Mouse (Mus musculus) heart, embryonic 12.5 days (tissue): ENCODE measurements around the gene Elovl6. TPM values are rescaled to one million over a fixed set of nuclear protein-coding genes. Genes with fewer than 3 reads are reported as not detected.
A peak's percentile ranks its signal among the peaks of the same experiment; 100 is the strongest.

Experiments
- ATAC-seq: fragments of 200-750 bp; cut with Nextera tagmentation; 2 replicates; pipeline ENCODE4 v1.8.0; 2017; ENCODE audit warnings: moderate TSS enrichment, moderate library complexity; ENCODE audit not compliant: insufficient number of reproducible peaks, low FRiP score
- H3K27ac ChIP-seq: fragments of 300-500 bp; sonication (generic); 2 replicates; pipeline ENCODE4 v1.5.1; 2016; ENCODE audit warnings: mild to moderate bottlenecking, moderate library complexity; ENCODE audit not compliant: poor library complexity, severe bottlenecking
- H3K27me3 ChIP-seq: fragments of 300-500 bp; sonication (generic); replicated peaks from 2 replicates; pipeline ENCODE4 v1.6.1; 2016; ENCODE audit warnings: mild to moderate bottlenecking, moderate library complexity
- H3K36me3 ChIP-seq: fragments of 300-500 bp; sonication (generic); 2 replicates; pipeline ENCODE4 v1.6.1; 2016; ENCODE audit warnings: mild to moderate bottlenecking, moderate library complexity
- H3K4me1 ChIP-seq: fragments of 300-500 bp; sonication (generic); replicated peaks from 2 replicates; pipeline ENCODE4 v1.6.1; 2016; ENCODE audit warnings: mild to moderate bottlenecking
- H3K4me2 ChIP-seq: fragments of 300-500 bp; sonication (generic); 2 replicates; pipeline ENCODE4 v1.6.1; 2016; ENCODE audit warnings: mild to moderate bottlenecking, moderate library complexity
- H3K4me3 ChIP-seq: fragments of 300-500 bp; sonication (generic); 2 replicates; pipeline ENCODE4 v1.5.1; 2016; ENCODE audit warnings: mild to moderate bottlenecking
- H3K9ac ChIP-seq: fragments of 300-500 bp; sonication (generic); 2 replicates; pipeline ENCODE4 v1.6.1; 2016; ENCODE audit warnings: mild to moderate bottlenecking, moderate library complexity
- H3K9me3 ChIP-seq: fragments of 300-500 bp; sonication (generic); replicated peaks from 2 replicates; pipeline ENCODE4 v1.6.1; 2016; ENCODE audit warnings: mild to moderate bottlenecking, moderate library complexity
- WGBS: fragments of 180-500 bp; shearing (Covaris S2); methylation state at CpG from one replicate; pipeline ENCODE4 v1.1.7; 2016; 5-methylcytosine and 5-hydroxymethylcytosine counted together
- polyA plus RNA-seq: library from polyadenylated mRNA; unstranded; fragments of >200 nt; fragmentation: Nextera tagmentation; extraction: Ambion mirVana; gene quantifications from 2 replicates; pipeline ENCODE4 v1.2.1, GENCODE M21; 2016

The Elovl6 gene
- polyA plus RNA-seq, 1 experiment from 2014 or later: 18.5 TPM

GRCm38 (mm10) chr3:129566013-129566412 is 33.9 kb downstream of the Elovl6 start:
- H3K27ac ChIP-seq: peak overlapping the region; percentile 28; the same call in 1 of the 2 replicates
- no peaks in the 10 kb centered on the region for H3K36me3 ChIP-seq
- no peak overlapping the region for H3K4me2 ChIP-seq
- H3K27me3 ChIP-seq: no peaks in the 10 kb centered on the region
- peaks cover 23% of the 10 kb centered on the region for H3K4me1 ChIP-seq
- H3K9me3 ChIP-seq: no peaks in the 10 kb centered on the region
- peak; percentile 36; the same call in 1 of the 2 replicates for ATAC-seq
- no peak overlapping the region for H3K9ac ChIP-seq
- H3K4me3 ChIP-seq: no peak overlapping the region
- 69% methylated on average over 2 of the region's 2 CpGs for WGBS

DNA sequence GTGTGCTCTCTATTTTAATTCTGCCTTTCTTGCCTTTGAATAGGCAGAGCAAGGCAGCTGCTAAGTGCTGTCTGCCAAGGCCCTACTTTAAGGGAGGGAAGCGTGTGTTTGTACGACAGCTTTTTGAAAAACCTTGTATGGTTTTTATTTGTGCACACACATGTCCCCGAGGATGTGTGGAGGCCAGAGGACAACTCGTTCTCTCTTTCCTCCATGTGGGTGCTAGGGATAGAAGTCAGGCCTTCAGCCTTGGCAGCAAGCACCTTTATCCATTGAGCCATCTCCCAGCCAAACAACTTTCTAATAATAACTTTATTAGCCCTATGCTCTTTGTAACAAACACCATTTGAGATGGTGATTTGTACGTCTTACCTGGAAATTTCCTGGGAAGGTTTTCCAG is 34.7 kb downstream of the Elovl6 start:
- H3K27me3 ChIP-seq: no peaks in the 10 kb centered on the region
- H3K4me1 ChIP-seq: peaks cover 23% of the 10 kb centered on the region
- H3K9ac ChIP-seq: no peak overlapping the region
- 73% methylated on average over 5 of the region's 5 CpGs for whole genome bisulfite sequencing
- no peak for ATAC-seq
- H3K9me3 ChIP-seq: no peaks in the 10 kb centered on the region
- H3K27ac ChIP-seq: peak overlapping the region; percentile 16; the same call in 1 of the 2 replicates
- H3K36me3 ChIP-seq: no peaks in the 10 kb centered on the region; the same call in 1 of the 2 replicates
- no peak overlapping the region for H3K4me3 ChIP-seq
- no peak overlapping the region for H3K4me2 ChIP-seq

DNA sequence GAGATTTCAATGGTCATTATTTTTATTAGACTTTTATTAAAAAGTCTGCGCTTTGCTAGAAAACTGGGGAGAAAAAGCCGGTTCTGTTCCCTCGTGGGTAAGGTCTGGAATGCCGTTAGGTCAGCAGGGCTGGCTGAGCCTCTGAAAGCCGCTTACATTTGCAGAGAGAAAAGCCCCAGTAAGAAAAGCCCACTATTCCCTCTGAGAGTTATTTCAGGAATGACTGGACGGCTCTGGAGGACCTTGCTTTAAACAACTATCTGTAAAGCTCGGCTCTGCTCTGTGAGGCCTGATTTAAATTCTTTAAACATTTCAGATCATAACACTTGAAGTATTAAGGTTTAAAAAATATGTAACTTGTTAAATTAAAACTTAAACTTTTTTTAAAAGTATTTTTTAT is 36.4 kb downstream of the Elovl6 start:
- Histone ChIP-seq H3K4me3 (no peak overlapping the region), H3K9me3 (no peaks in the 10 kb centered on the region), H3K27ac (peak overlapping the region; percentile 62; the same call in 1 of the 2 replicates), H3K4me1 (peaks cover 29% of the 10 kb centered on the region), H3K36me3 (no peaks in the 10 kb centered on the region; the same call in 1 of the 2 replicates), H3K9ac (peak overlapping the region; percentile 18; the same call in 1 of the 2 replicates), H3K4me2 (peak overlapping the region; percentile 15; the same call in 1 of the 2 replicates), H3K27me3 (no peaks in the 10 kb centered on the region)
- ATAC-seq: no peak
- 43% methylated on average over 7 of the region's 7 CpGs for WGBS

- Histone ChIP-seq H3K9me3 (no peaks in the 10 kb centered on the region), H3K4me2 (no peak overlapping the region), H3K36me3 (no peaks in the 10 kb centered on the region; the same call in 1 of the 2 replicates), H3K4me1 (peaks cover 24% of the 10 kb centered on the region), H3K4me3 (no peak overlapping the region), H3K27ac (no peak overlapping the region), H3K27me3 (no peaks in the 10 kb centered on the region), H3K9ac (no peak overlapping the region)
- ATAC-seq: no peak
- 91% methylated on average over 8 of the region's 8 CpGs for WGBS
Measured at GRCm38 (mm10) chr3:129570989-129571388, 38.8 kb downstream of the Elovl6 start.

GRCm38 (mm10) chr3:129571642-129572041 is 39.5 kb downstream of the Elovl6 start:
- Histone ChIP-seq H3K4me3 (no peak overlapping the region), H3K9me3 (no peaks in the 10 kb centered on the region), H3K4me2 (no peak overlapping the region), H3K4me1 (peaks cover 18% of the 10 kb centered on the region), H3K9ac (no peak overlapping the region), H3K27ac (no peak overlapping the region), H3K36me3 (peaks cover 3% of the 10 kb centered on the region), H3K27me3 (no peaks in the 10 kb centered on the region)
- 90% methylated on average over 5 of the region's 5 CpGs for WGBS
- no peak for ATAC-seq

GRCm38 (mm10) chr3:129572959-129573358 is 40.8 kb downstream of the Elovl6 start:
- Histone ChIP-seq H3K27me3 (no peaks in the 10 kb centered on the region), H3K27ac (no peak overlapping the region), H3K36me3 (peaks cover 5% of the 10 kb centered on the region), H3K9me3 (no peaks in the 10 kb centered on the region), H3K4me3 (no peak overlapping the region), H3K4me1 (peaks cover 14% of the 10 kb centered on the region), H3K4me2 (no peak overlapping the region), H3K9ac (no peak overlapping the region)
- WGBS: 73% methylated on average over 4 of the region's 4 CpGs
- ATAC-seq: no peak

DNA sequence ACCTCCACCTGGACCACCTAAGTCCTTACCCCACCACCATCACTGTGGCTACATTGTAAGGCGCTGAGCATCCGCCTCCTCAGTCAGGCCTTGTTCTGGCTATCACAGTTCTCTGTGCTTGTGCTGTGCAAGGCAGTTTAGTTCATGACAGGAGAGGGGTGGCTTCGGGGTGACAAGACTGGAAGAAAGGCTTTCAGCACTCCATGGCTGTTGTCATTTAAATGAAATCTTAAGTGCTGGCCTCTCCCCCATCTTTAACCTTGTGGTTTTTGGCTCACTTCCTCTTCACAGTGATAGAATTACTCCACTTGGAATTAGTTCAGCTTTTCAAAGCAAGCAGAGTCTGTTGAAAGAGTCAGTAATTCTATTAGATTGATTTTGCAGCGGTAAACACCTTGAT is 41.5 kb downstream of the Elovl6 start:
- H3K36me3 ChIP-seq: peaks cover 5% of the 10 kb centered on the region
- H3K9ac ChIP-seq: no peak overlapping the region
- 71% methylated on average over 4 of the region's 4 CpGs for WGBS
- H3K27me3 ChIP-seq: no peaks in the 10 kb centered on the region
- no peak for ATAC-seq
- H3K9me3 ChIP-seq: no peaks in the 10 kb centered on the region
- peaks cover 9% of the 10 kb centered on the region for H3K4me1 ChIP-seq
- no peak overlapping the region for H3K4me2 ChIP-seq
- no peak overlapping the region for H3K4me3 ChIP-seq
- H3K27ac ChIP-seq: no peak overlapping the region

GRCm38 (mm10) chr3:129575086-129575485 is 42.9 kb downstream of the Elovl6 start:
- no peaks in the 10 kb centered on the region for H3K9me3 ChIP-seq
- 89% methylated on average over 4 of the region's 4 CpGs for WGBS
- H3K36me3 ChIP-seq: peaks cover 5% of the 10 kb centered on the region
- ATAC-seq: no peak
- peaks cover 23% of the 10 kb centered on the region for H3K4me1 ChIP-seq
- no peak overlapping the region for H3K4me3 ChIP-seq
- H3K4me2 ChIP-seq: no peak overlapping the region
- no peak overlapping the region for H3K9ac ChIP-seq
- H3K27me3 ChIP-seq: no peaks in the 10 kb centered on the region
- H3K27ac ChIP-seq: no peak overlapping the region

DNA sequence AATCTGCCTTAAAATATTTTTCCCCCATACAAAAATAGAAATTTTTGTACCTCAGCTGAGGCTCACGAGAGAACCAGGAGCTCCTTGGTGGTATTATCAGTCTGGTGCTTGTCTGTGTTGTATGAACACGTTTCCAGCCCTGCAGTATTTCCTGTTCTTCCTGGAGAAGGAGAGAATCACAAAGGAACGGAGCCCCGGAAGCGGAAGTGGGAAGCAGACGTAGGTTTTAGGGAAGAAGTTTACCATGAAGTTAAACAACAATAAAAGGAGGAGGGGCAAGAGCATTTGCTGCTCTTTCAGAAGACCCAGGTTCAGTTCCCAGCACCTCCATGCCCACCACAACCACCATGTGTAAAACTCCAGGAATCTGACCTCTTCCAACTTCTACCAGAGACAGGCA is 44.4 kb downstream of the Elovl6 start:
- H3K9me3 ChIP-seq: no peaks in the 10 kb centered on the region
- H3K36me3 ChIP-seq: peaks cover 5% of the 10 kb centered on the region
- H3K9ac ChIP-seq: no peak overlapping the region
- 81% methylated on average over 6 of the region's 6 CpGs for WGBS
- H3K4me3 ChIP-seq: no peak overlapping the region
- H3K4me1 ChIP-seq: peaks cover 36% of the 10 kb centered on the region
- no peaks in the 10 kb centered on the region for H3K27me3 ChIP-seq
- no peak overlapping the region for H3K4me2 ChIP-seq
- H3K27ac ChIP-seq: no peak overlapping the region
- no peak for ATAC-seq

DNA sequence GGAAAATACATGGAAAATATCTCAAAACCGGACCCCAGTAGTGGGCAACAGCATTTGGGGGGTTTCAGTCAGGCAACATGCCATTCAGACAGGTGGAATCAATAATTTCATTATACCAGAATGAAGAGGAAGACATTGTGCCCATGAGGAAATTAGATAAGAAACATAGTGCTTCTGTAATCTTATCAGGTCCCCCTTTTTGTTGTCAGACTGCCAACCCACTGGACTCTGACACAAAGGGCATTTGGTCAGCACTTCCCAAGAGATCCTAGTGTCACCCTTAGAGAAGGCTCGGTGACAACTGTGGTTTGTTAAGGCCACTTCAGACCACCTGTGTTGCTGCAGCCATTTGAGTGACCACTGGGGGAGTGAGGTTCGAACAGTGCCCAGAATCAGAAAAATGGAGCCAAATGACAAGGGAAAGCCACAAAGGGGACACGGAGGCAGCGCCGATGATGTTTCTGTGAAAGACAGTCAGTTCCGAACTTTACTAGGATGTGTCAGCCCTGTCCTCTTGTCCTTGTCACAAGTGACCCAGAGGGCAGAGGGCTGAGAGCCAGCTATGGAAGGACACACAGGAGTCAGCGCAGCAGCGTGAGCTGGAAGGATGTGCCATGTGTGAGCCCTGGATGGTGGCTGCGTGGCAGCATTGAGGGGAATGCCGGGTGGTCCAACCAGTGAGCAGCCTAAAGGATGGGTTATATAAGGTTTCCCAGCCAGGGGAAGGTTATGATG is 46.8 kb downstream of the Elovl6 start:
- no peak overlapping the region for H3K4me3 ChIP-seq
- H3K27ac ChIP-seq: no peak overlapping the region
- 78% methylated on average over 11 of the region's 11 CpGs for WGBS
- no peak for ATAC-seq
- H3K9me3 ChIP-seq: no peaks in the 10 kb centered on the region
- no peak overlapping the region for H3K9ac ChIP-seq
- no peak overlapping the region for H3K4me2 ChIP-seq
- no peaks in the 10 kb centered on the region for H3K27me3 ChIP-seq
- peaks cover 5% of the 10 kb centered on the region for H3K36me3 ChIP-seq
- H3K4me1 ChIP-seq: peaks cover 29% of the 10 kb centered on the region

GRCm38 (mm10) chr3:129581024-129581423 is 48.9 kb downstream of the Elovl6 start:
- whole genome bisulfite sequencing: 85% methylated on average over 3 of the region's 3 CpGs
- H3K4me3 ChIP-seq: no peak overlapping the region
- ATAC-seq: no peak
- no peak overlapping the region for H3K4me2 ChIP-seq
- H3K9me3 ChIP-seq: no peaks in the 10 kb centered on the region
- H3K36me3 ChIP-seq: peaks cover 5% of the 10 kb centered on the region
- H3K4me1 ChIP-seq: peaks cover 29% of the 10 kb centered on the region
- no peak overlapping the region for H3K9ac ChIP-seq
- H3K27ac ChIP-seq: no peak overlapping the region
- H3K27me3 ChIP-seq: no peaks in the 10 kb centered on the region

- WGBS: 75% methylated on average over 4 of the region's 4 CpGs
- Histone ChIP-seq H3K36me3 (no peaks in the 10 kb centered on the region), H3K27ac (no peak overlapping the region), H3K9ac (no peak overlapping the region), H3K9me3 (no peaks in the 10 kb centered on the region), H3K4me1 (peaks cover 29% of the 10 kb centered on the region), H3K4me2 (no peak overlapping the region), H3K4me3 (no peak overlapping the region), H3K27me3 (no peaks in the 10 kb centered on the region)
- ATAC-seq: no peak
Measured at GRCm38 (mm10) chr3:129582449-129582848, 50.3 kb downstream of the Elovl6 start.
